8 mouse cellular contexts compared by ENCODE assay signal in the genomic region with DNA sequence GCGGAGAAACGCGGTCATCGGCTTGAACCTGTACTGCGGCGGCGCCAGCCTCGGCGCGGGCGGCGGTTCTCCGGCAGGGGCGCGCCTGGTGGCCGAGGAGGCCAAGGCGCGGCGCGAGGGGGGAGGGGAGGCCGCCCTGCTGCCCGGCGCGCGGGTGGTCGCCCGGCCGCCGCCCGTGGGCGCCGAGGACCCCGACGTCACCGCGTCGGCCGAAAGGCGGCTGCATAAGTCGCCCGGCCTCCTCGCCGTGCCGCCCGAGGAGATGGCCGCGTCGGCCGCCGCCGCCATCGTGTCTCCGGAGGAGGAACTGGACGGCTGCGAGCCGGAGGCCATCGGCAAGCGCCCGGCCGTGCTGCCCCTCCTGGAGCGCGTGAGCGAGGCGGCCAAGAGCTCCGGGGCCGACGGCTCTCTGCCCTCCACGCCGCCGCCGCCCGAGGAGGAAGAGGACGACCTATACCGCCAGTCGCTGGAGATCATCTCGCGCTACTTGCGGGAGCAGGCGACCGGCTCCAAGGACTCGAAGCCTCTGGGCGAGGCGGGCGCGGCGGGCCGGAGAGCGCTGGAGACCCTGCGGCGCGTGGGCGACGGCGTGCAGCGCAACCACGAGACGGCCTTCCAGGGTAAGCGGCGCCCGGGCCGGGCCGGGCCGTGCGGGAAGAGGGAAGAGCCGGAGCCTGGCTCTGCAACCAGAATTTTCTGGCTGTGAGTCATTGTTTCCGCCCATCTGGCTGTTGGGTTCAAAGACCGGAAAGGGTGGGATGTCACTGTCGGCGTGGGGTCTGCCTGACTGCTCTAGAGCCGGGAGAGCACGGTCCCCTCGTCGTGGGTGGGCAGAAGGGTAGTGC. TPM values are rescaled to one million over a fixed set of nuclear protein-coding genes. Genes with fewer than 3 reads are reported as not detected.
DNase-seq lines count a peak whose midpoint lies in the region; ATAC-seq lines count a peak whose summit lies in the region.

No protein-coding gene starts in this region.

- peak overlapping the region; percentile 99 for H3K4me3 ChIP-seq in embryonic facial prominence, embryonic 11.5 days (ENCODE audit: low read depth, low read length)
- H3K4me3 ChIP-seq in limb, embryonic 15.5 days, result peak overlapping the region; percentile 95
- peak overlapping the region; percentile 97 for H3K4me3 ChIP-seq in midbrain, embryonic 16.5 days (ENCODE audit: low read depth, low read length)

- DNase-seq in urinary bladder, adult 18-20 months (ENCODE audit: low spot score in 2 of 2), result peak; percentile 61 to 70
- DNase-seq in urinary bladder, postnatal 10 days (ENCODE audit: low spot score), result no peak
- peak; percentile 86 for DNase-seq in embryonic facial prominence, embryonic 11.5 days (ENCODE audit: low spot score)
- peak; percentile 99 for DNase-seq in heart, adult 11 months
- DNase-seq in kidney, adult 11 months, result peak; percentile 71
- DNase-seq in splenic B cell, adult 2 months (ENCODE audit: low read depth, low spot score), result peak; percentile 82

- H3K4me1 ChIP-seq in embryonic facial prominence, embryonic 11.5 days (ENCODE audit: control insufficient read depth, insufficient read depth, low read length), result 0 out of 2 replicates have a peak, but pooled peaks cover 6% of the 10 kb centered on the region
- peaks cover 38% of the 10 kb centered on the region for H3K4me1 ChIP-seq in limb, embryonic 15.5 days
- H3K4me1 ChIP-seq in midbrain, embryonic 16.5 days (ENCODE audit: control insufficient read depth, insufficient read depth, low read length), result peaks cover 40% of the 10 kb centered on the region

- peak overlapping the region; percentile 91 for H3K27ac ChIP-seq in embryonic facial prominence, embryonic 11.5 days (replicated peaks; ENCODE audit: low read depth, low read length)
- H3K27ac ChIP-seq in limb, embryonic 15.5 days, result peak overlapping the region; percentile 99
- H3K27ac ChIP-seq in midbrain, embryonic 16.5 days (ENCODE audit: low read length), result peak overlapping the region; percentile 99

- peaks cover 6% of the 10 kb centered on the region for H3K36me3 ChIP-seq in embryonic facial prominence, embryonic 11.5 days (replicated peaks; ENCODE audit: control insufficient read depth, insufficient read depth, low read depth, low read length)
- peaks cover 27% of the 10 kb centered on the region for H3K36me3 ChIP-seq in limb, embryonic 15.5 days
- no peaks in the 10 kb centered on the region; the same call in 1 of the 2 replicates for H3K36me3 ChIP-seq in midbrain, embryonic 16.5 days (ENCODE audit: control insufficient read depth, insufficient read depth, low read length)
- peaks cover 30% of the 10 kb centered on the region for H3K36me3 ChIP-seq in splenic B cell, adult 2 months (ENCODE audit: control insufficient read depth, insufficient read depth, low read length, poor library complexity, severe bottlenecking)

- H3K9me3 ChIP-seq in embryonic facial prominence, embryonic 11.5 days (replicated peaks; ENCODE audit: control insufficient read depth, low read length), result no peaks in the 10 kb centered on the region
- no peaks in the 10 kb centered on the region for H3K9me3 ChIP-seq in limb, embryonic 15.5 days
- H3K9me3 ChIP-seq in midbrain, embryonic 16.5 days (replicated peaks; ENCODE audit: control insufficient read depth, low read length, poor library complexity, severe bottlenecking), result no peaks in the 10 kb centered on the region

- ATAC-seq in embryonic facial prominence, embryonic 11.5 days (replicated peaks; ENCODE audit: insufficient number of reproducible peaks, low FRiP score, low TSS enrichment, low read depth), result peak; percentile 54
- peak; percentile 74 for ATAC-seq in limb, embryonic 15.5 days (ENCODE audit: insufficient number of reproducible peaks, low FRiP score, low TSS enrichment, low read depth)
- ATAC-seq in midbrain, embryonic 16.5 days, result peak; percentile 81

- peak overlapping the region; percentile 81 for H3K4me2 ChIP-seq in embryonic facial prominence, embryonic 11.5 days (ENCODE audit: low read depth, low read length)
- peak overlapping the region; percentile 62 for H3K4me2 ChIP-seq in limb, embryonic 15.5 days
- peak overlapping the region; percentile 98 for H3K4me2 ChIP-seq in midbrain, embryonic 16.5 days (ENCODE audit: low read length)

- H3K9ac ChIP-seq in embryonic facial prominence, embryonic 11.5 days (replicated peaks; ENCODE audit: low read length), result peak overlapping the region; percentile 99
- H3K9ac ChIP-seq in limb, embryonic 15.5 days, result peak overlapping the region; percentile 99
- H3K9ac ChIP-seq in midbrain, embryonic 16.5 days (ENCODE audit: low read depth, low read length), result peak overlapping the region; percentile 99

- under 1% methylated on average over 85 of the region's 113 CpGs for WGBS in embryonic facial prominence, embryonic 11.5 days
- WGBS in limb, embryonic 15.5 days, result under 1% methylated on average over 98 of the region's 113 CpGs
- under 1% methylated on average over 91 of the region's 113 CpGs for WGBS in midbrain, embryonic 16.5 days

- H3K27me3 ChIP-seq in embryonic facial prominence, embryonic 11.5 days (ENCODE audit: control insufficient read depth, insufficient read depth, low read length), result no peaks in the 10 kb centered on the region
- H3K27me3 ChIP-seq in limb, embryonic 15.5 days, result no peaks in the 10 kb centered on the region
- no peaks in the 10 kb centered on the region for H3K27me3 ChIP-seq in midbrain, embryonic 16.5 days (ENCODE audit: control insufficient read depth, insufficient read depth, low read depth, low read length)
- H3K27me3 ChIP-seq in splenic B cell, adult 2 months (ENCODE audit: control insufficient read depth, insufficient read depth, low read length, poor library complexity, severe bottlenecking), result no peaks in the 10 kb centered on the region

RNA-seq across cellular contexts. Expression of a gene that starts 0.5 kb away (rescaled TPM):
- polyA plus RNA-seq in embryonic facial prominence, embryonic 11.5 days (2014; fragmentation: Nextera tagmentation; extraction: Ambion mirVana), result 77.1 and 83.3 TPM in 2 replicates
- 35.2 and 46.1 TPM in 2 replicates for polyA plus RNA-seq in limb, embryonic 15.5 days (2015; fragmentation: Nextera tagmentation; extraction: Ambion mirVana)
- 37.9 and 43.1 TPM in 2 replicates for polyA plus RNA-seq in midbrain, embryonic 16.5 days (2015; fragmentation: Nextera tagmentation; extraction: Ambion mirVana)

RNA-seq across cellular contexts. Expression of a gene that starts 28.6 kb away (rescaled TPM):
- 0.55 and 0.71 TPM in 2 replicates for polyA plus RNA-seq in embryonic facial prominence, embryonic 11.5 days (2014; fragmentation: Nextera tagmentation; extraction: Ambion mirVana)
- 5.4 and 11.2 TPM in 2 replicates for polyA plus RNA-seq in limb, embryonic 15.5 days (2015; fragmentation: Nextera tagmentation; extraction: Ambion mirVana)
- polyA plus RNA-seq in midbrain, embryonic 16.5 days (2015; fragmentation: Nextera tagmentation; extraction: Ambion mirVana), result 0.80 and 1.0 TPM in 2 replicates

RNA-seq across cellular contexts. Expression of a gene that starts 34.3 kb away (rescaled TPM):
- polyA plus RNA-seq in embryonic facial prominence, embryonic 11.5 days (2014; fragmentation: Nextera tagmentation; extraction: Ambion mirVana), result 69.7 and 79.4 TPM in 2 replicates
- polyA plus RNA-seq in limb, embryonic 15.5 days (2015; fragmentation: Nextera tagmentation; extraction: Ambion mirVana), result 73.4 and 74.7 TPM in 2 replicates
- polyA plus RNA-seq in midbrain, embryonic 16.5 days (2015; fragmentation: Nextera tagmentation; extraction: Ambion mirVana), result 128 and 131 TPM in 2 replicates
